Mouse (Mus musculus): Measurements from ENCODE around the gene Dapl1. TPM values are rescaled to one million over a fixed set of nuclear protein-coding genes. Genes with fewer than 3 reads are reported as not detected.
A peak's percentile ranks its signal among the peaks of the same experiment; 100 is the strongest.

Gene Dapl1
- polyA plus RNA-seq, 1 experiment: 3.5 TPM

DNA sequence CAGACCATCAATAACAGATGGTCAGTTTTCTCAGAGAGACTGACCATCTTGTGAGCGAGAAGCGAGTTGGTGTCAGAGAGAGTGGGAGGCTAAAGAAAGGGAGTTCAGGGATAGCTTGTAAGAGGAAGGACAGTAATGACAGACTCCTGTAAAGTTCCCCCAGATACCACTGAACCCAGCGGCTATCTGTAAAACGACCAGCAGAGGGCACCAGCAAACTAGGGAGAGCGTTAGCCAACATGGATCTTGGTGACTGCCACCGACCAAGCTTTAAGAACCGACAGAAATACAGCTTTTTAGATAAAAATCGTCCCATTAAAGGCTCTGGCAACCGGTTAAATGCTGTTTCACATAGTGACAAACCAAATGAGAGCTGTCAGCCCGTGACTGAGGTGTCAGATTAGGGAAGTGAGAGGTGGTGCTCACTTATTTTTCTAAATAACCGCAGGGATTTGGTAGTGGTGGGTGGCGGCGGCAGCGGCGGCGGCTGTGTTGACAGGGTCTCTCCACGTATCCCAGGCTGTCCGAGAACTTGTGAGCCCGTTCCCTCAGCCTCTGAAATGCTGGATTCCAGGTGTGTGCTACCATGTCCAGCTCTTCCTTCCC, 37.7 kb downstream of the Dapl1 start:
- Histone ChIP-seq H3K4me3 (ENCODE audit: control insufficient read depth, low read depth, low read length) (no peak overlapping the region), H3K36me3 (ENCODE audit: control insufficient read depth, insufficient read depth, low read length) (no peaks in the 10 kb centered on the region), H3K4me1 (ENCODE audit: control insufficient read depth, insufficient read depth, low read length) (no peaks in the 10 kb centered on the region), H3K27ac (ENCODE audit: control insufficient read depth, insufficient read depth, low read depth, low read length) (no peak overlapping the region), H3K27me3 (ENCODE audit: control insufficient read depth, insufficient read depth, low read length) (no peaks in the 10 kb centered on the region)
- TF ChIP-seq CTCF (IDR thresholded peaks at IDR 0.05; ENCODE audit: control insufficient read depth, insufficient read depth, insufficient replicate concordance, low read depth, low read length) (peak; percentile 63; the same call in 1 of the 2 replicates), POLR2A (IDR thresholded peaks at IDR 0.05; ENCODE audit: control insufficient read depth, low read depth, low read length) (no peak)

DNA sequence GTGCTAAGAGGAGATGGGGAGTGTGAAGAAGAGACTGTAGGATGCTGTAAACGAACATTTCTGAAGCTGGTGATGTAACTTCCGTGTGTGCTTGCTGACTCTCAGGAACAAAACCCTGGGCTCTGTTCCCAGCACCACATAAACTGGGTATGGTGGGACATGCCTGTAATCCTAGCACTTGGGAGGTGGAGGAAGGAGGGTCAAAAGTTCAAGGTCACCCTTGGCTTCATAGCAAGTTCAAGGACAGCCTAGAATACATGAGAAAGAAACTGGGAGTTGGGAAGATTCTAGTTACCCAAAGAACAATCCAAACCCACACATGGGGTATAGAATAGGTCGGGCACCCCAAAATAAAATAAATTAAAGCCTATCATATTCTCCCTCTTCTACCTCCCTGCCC, 39.1 kb downstream of the Dapl1 start:
- Histone ChIP-seq H3K27ac (ENCODE audit: control insufficient read depth, insufficient read depth, low read depth, low read length) (no peak overlapping the region), H3K4me3 (ENCODE audit: control insufficient read depth, low read depth, low read length) (no peak overlapping the region), H3K36me3 (ENCODE audit: control insufficient read depth, insufficient read depth, low read length) (no peaks in the 10 kb centered on the region), H3K27me3 (ENCODE audit: control insufficient read depth, insufficient read depth, low read length) (no peaks in the 10 kb centered on the region), H3K4me1 (ENCODE audit: control insufficient read depth, insufficient read depth, low read length) (no peaks in the 10 kb centered on the region)
- no peak for TF ChIP-seq CTCF (IDR thresholded peaks at IDR 0.05; ENCODE audit: control insufficient read depth, insufficient read depth, insufficient replicate concordance, low read depth, low read length)
- TF ChIP-seq POLR2A (IDR thresholded peaks at IDR 0.05; ENCODE audit: control insufficient read depth, low read depth, low read length): no peak

DNA sequence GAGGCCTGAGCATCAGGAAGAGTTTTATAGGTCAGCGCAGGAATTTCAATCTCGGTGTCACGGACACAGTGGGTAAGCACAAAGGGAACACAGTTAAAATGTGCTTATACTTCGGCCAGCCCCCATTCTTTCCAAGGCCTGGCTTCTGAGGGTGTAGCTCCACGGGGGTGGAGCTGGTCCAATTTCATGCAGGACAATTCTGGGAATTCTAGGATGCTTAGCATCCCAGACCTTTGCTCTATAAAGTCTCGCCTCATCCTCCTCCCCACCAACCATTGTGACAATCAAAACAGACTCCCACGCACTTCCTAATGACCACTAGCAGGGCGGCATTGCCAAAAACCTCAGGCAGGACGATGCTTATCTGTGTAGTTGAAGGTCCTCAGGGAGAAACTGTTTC, 42.4 kb downstream of the Dapl1 start:
- TF ChIP-seq POLR2A (IDR thresholded peaks at IDR 0.05; ENCODE audit: control insufficient read depth, low read depth, low read length): no peak
- TF ChIP-seq CTCF (IDR thresholded peaks at IDR 0.05; ENCODE audit: control insufficient read depth, insufficient read depth, insufficient replicate concordance, low read depth, low read length): no peak
- H3K4me1 ChIP-seq (ENCODE audit: control insufficient read depth, insufficient read depth, low read length): no peaks in the 10 kb centered on the region
- no peaks in the 10 kb centered on the region for H3K36me3 ChIP-seq (ENCODE audit: control insufficient read depth, insufficient read depth, low read length)
- H3K4me3 ChIP-seq (ENCODE audit: control insufficient read depth, low read depth, low read length): no peak overlapping the region
- no peak overlapping the region for H3K27ac ChIP-seq (ENCODE audit: control insufficient read depth, insufficient read depth, low read depth, low read length)
- H3K27me3 ChIP-seq (ENCODE audit: control insufficient read depth, insufficient read depth, low read length): no peaks in the 10 kb centered on the region

DNA sequence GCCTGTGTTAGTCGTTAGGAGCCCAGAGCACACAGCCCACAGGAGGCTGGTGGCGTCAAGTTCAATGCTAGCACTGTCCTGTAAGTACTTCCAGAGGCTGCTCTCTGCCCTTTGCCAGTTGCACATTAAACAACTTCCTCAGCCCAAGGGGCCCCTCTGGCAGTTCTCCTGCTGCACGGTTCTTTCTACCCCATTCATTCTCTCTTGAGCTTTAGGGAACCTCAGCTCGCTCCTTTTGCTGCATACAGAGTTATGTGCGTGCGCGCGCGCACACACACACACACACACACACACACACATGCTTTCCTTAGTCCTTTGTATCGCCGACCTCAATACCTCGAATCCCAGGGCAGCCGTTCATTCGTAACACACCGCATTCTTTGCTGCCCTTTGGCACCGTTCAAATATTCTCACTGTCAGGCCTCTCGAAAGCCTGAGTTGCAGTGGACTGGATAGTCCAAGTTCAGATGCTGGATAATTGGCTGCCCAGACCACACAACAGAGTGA, 45.2 kb downstream of the Dapl1 start:
- H3K4me1 ChIP-seq (ENCODE audit: control insufficient read depth, insufficient read depth, low read length): peaks cover 12% of the 10 kb centered on the region
- TF ChIP-seq POLR2A (IDR thresholded peaks at IDR 0.05; ENCODE audit: control insufficient read depth, low read depth, low read length) (no peak), CTCF (IDR thresholded peaks at IDR 0.05; ENCODE audit: control insufficient read depth, insufficient read depth, insufficient replicate concordance, low read depth, low read length) (no peak)

DNA sequence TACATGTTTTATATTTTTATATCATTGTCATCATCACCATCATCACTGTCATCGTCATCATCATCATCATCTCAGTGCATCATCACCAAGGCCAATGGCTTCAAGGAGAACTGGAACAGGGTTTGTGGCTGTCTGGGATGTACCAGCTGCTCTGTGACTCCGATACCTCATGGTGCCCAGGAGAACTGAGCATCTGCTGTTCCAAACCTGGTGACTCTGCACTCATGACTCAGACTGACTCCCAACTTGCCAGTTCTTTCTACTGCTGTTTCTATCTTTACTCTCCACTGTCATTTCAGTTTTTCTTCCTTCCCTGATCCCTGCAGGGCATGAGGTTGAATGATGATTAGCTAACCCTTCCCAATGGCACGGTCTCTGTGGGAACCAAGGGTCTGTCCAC, 46.4 kb downstream of the Dapl1 start:
- Histone ChIP-seq H3K4me1 (ENCODE audit: control insufficient read depth, insufficient read depth, low read length) (peaks cover 12% of the 10 kb centered on the region), H3K27me3 (ENCODE audit: control insufficient read depth, insufficient read depth, low read length) (no peaks in the 10 kb centered on the region), H3K4me3 (ENCODE audit: control insufficient read depth, low read depth, low read length) (no peak overlapping the region), H3K36me3 (ENCODE audit: control insufficient read depth, insufficient read depth, low read length) (no peaks in the 10 kb centered on the region), H3K27ac (ENCODE audit: control insufficient read depth, insufficient read depth, low read depth, low read length) (no peak overlapping the region)
- TF ChIP-seq CTCF (IDR thresholded peaks at IDR 0.05; ENCODE audit: control insufficient read depth, insufficient read depth, insufficient replicate concordance, low read depth, low read length) (no peak), POLR2A (IDR thresholded peaks at IDR 0.05; ENCODE audit: control insufficient read depth, low read depth, low read length) (no peak)

More for the DNA sequence above, 45.2 kb downstream of the Dapl1 start:
- no peak overlapping the region for H3K4me3 ChIP-seq (ENCODE audit: control insufficient read depth, low read depth, low read length)
- H3K36me3 ChIP-seq (ENCODE audit: control insufficient read depth, insufficient read depth, low read length): no peaks in the 10 kb centered on the region
- no peak overlapping the region for H3K27ac ChIP-seq (ENCODE audit: control insufficient read depth, insufficient read depth, low read depth, low read length)
- no peaks in the 10 kb centered on the region for H3K27me3 ChIP-seq (ENCODE audit: control insufficient read depth, insufficient read depth, low read length)

DNA sequence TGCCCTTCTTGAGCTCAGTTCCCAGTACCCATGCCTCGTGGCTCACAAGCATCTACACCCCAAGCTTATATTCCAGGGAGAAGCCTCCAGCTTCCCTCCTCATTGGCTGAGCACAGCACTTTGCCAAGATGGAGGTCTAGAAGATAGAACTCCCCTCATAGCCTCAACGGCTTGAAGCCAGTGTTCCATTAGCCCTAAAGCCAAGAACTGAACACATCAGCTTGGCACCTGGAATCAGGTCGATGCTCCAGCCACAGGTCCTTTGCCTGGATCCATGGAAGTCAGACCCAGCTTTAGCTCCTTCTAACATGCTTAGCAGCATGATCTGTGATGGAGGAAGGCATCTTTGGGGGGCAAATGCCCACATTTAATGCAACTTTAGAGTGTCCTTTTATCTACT, 48.5 kb downstream of the Dapl1 start:
- Histone ChIP-seq H3K4me3 (ENCODE audit: control insufficient read depth, low read depth, low read length) (no peak overlapping the region), H3K27me3 (ENCODE audit: control insufficient read depth, insufficient read depth, low read length) (no peaks in the 10 kb centered on the region), H3K4me1 (ENCODE audit: control insufficient read depth, insufficient read depth, low read length) (peaks cover 12% of the 10 kb centered on the region), H3K27ac (ENCODE audit: control insufficient read depth, insufficient read depth, low read depth, low read length) (no peak overlapping the region), H3K36me3 (ENCODE audit: control insufficient read depth, insufficient read depth, low read length) (no peaks in the 10 kb centered on the region)
- TF ChIP-seq CTCF (IDR thresholded peaks at IDR 0.05; ENCODE audit: control insufficient read depth, insufficient read depth, insufficient replicate concordance, low read depth, low read length) (no peak), POLR2A (IDR thresholded peaks at IDR 0.05; ENCODE audit: control insufficient read depth, low read depth, low read length) (no peak)

DNA sequence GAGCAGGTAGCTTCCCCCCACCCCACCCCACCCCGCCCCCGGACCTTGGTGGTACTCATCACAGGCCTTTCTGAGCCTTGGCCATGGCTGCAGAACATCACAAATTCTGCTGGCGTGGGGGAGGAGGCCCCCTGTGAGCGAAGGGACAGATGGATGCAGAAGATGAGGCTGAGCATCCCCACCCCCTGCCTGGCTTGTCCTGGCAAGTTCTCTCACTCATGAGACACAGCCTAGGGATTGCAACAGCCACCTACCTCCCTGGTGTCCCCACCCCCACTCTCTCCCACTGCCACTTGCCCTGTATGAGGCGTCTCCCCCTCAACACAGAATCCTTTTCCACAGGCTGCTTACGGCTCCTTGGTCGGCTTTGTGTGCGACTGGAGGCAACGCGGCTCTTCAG, 49.1 kb downstream of the Dapl1 start:
- Histone ChIP-seq H3K4me3 (ENCODE audit: control insufficient read depth, low read depth, low read length) (no peak overlapping the region), H3K27ac (ENCODE audit: control insufficient read depth, insufficient read depth, low read depth, low read length) (no peak overlapping the region), H3K4me1 (ENCODE audit: control insufficient read depth, insufficient read depth, low read length) (peaks cover 12% of the 10 kb centered on the region), H3K36me3 (ENCODE audit: control insufficient read depth, insufficient read depth, low read length) (no peaks in the 10 kb centered on the region), H3K27me3 (ENCODE audit: control insufficient read depth, insufficient read depth, low read length) (no peaks in the 10 kb centered on the region)
- TF ChIP-seq POLR2A (IDR thresholded peaks at IDR 0.05; ENCODE audit: control insufficient read depth, low read depth, low read length) (no peak), CTCF (IDR thresholded peaks at IDR 0.05; ENCODE audit: control insufficient read depth, insufficient read depth, insufficient replicate concordance, low read depth, low read length) (no peak)
